Mouse (Mus musculus) cerebellum, adult 18-20 months (tissue): ENCODE measurements around the gene Hoxc12.

Source experiments
- DNase-seq, 2 experiments: peaks; one replicate each; pipeline ENCODE4 v3.0.0; 2021

The Hoxc12 gene

DNA sequence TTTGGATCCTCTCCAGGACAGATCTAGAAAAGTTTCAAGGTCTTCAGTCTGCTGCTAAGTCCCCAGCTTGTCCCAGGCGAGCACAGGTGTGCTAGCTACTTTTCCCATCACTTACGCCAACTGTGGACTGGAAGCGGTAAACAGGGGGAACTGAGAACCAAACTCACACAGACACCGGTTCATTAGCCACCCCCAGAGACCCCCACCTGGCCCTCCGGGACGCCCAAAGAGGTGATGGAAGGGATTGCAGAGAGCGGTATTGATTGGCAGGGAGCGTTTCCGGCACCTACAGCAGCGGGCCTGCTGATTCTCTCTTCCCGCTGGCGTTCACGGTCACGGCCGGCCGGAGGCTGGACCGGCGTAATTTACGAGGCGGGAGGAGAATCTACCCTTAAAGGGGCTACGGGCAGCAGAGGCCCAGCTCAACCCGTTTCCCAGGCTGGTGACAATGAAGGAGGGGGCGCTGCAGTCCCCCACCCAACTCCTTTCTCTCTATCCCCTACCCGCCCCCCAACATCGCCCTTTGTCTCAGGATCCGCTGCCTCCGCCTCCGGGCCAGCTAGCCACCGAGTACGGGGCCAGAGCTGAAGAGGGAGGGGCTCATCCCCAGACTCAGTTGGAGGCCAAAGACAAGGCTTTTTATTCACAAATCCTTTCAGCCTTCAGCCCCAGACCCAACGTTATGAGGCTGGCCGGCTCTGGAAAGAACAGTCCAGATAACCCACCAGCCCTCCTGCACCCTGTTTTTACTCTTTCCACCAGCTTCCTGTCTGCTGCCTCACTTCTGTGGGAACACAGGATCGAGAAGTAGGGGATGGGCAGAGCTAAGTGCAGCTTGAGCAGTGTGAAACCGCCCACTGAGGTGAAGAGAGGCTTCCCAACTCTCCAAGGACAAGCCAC lies 2.9 kb downstream of the Hoxc12 start:
- no peak for DNase-seq

- no peak for DNase-seq
Measured at GRCm38 (mm10) chr15:102942739-102943467, 6.3 kb downstream of the Hoxc12 start.

DNA sequence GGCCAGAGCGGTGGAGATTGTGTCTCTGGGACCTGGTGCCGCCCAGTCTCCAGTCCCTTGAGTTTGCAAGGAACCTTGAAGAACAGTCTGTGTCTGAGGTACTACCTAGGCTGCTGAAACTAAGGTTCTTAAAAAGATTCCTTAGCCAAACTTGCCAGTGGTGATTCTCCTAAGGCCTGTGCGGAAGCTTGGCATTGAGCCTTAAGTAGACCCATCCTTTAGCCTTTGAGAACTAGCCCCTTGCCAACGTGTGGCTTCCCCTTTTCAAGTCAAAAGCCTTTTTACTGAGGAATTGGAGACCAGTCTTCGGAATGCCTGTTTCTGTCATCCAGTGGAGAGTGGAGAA lies 6.9 kb downstream of the Hoxc12 start:
- no peak for DNase-seq

- no peak for DNase-seq
Measured at GRCm38 (mm10) chr15:102945185-102946077, 8.9 kb downstream of the Hoxc12 start.

GRCm38 (mm10) chr15:102947276-102947675 lies 10.7 kb downstream of the Hoxc12 start:
- DNase-seq, result no peak

GRCm38 (mm10) chr15:102948842-102949241 lies 12.3 kb downstream of the Hoxc12 start:
- no peak for DNase-seq

- DNase-seq, result no peak
Measured at GRCm38 (mm10) chr15:102949696-102950095, 13.1 kb downstream of the Hoxc12 start.

DNA sequence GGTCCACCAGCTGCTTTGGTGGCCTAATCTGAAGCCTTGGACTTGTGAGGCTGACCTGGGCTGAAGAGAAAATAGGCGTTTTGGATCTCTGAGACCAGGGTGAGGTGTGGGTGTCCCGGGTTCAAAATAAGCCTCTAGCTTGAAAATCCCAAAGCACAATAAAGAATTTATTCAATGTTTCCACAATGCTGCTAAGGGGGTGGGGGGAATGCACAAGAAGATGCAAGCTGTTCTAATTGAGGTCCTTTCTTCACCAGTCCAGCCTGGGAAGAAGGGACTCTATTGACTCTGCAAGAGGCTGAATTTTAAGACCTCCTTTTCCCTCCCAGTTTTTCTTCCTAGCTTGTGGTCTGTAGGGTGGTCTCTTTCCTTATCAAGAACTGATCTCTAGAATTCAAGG lies 14.3 kb downstream of the Hoxc12 start:
- DNase-seq, result no peak

GRCm38 (mm10) chr15:102953561-102953960 lies 17.0 kb downstream of the Hoxc12 start:
- no peak for DNase-seq

- no peak for DNase-seq
Measured at GRCm38 (mm10) chr15:102954192-102955006, 17.8 kb downstream of the Hoxc12 start, which contains the start of gene Hoxc11. Hoxc11 (plus strand) TSS chr15:102954427.

- DNase-seq, result no peak
Measured at GRCm38 (mm10) chr15:102955007-102955382, 18.4 kb downstream of the Hoxc12 start.

DNA sequence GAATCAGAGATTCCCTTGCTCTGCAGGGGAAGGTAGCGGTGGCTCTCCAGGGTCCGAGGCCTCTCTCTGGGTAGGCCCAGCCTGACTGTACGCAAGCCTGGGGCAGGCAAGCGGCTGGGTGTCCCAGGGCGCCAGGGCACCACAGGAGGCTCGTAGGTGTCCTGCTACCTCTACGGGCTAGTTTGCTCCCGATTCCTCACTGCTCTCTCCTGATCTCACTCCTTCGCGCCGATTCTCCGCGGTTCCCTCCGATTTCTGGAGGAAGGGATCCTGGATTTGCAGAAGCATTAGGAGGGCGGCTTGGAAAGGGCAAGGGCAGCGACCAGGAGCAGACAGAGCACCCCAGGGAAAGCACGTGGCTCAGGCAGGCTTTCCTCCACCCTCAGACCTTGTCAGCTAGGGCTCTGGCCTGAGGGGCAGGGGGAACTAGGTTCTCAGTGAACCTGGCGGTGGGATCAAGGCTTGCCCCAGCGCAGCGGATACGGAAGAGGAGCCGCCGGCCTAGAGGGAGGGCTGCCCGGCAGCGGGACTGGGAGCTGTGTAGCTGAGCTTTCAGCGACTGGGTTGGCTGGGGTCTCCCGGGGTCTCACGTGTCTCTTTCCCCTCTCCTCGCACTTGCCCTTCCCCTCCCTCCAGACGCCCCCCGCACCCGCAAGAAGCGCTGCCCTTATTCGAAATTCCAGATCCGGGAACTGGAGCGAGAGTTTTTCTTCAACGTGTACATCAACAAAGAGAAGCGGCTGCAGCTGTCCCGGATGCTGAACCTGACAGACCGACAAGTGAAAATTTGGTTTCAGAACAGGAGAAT lies 19.5 kb downstream of the Hoxc12 start:
- no peak for DNase-seq

- DNase-seq, result no peak
Measured at GRCm38 (mm10) chr15:102956906-102957305, 20.3 kb downstream of the Hoxc12 start.

- DNase-seq, result no peak
Measured at GRCm38 (mm10) chr15:102959663-102960191, 23.2 kb downstream of the Hoxc12 start.

DNA sequence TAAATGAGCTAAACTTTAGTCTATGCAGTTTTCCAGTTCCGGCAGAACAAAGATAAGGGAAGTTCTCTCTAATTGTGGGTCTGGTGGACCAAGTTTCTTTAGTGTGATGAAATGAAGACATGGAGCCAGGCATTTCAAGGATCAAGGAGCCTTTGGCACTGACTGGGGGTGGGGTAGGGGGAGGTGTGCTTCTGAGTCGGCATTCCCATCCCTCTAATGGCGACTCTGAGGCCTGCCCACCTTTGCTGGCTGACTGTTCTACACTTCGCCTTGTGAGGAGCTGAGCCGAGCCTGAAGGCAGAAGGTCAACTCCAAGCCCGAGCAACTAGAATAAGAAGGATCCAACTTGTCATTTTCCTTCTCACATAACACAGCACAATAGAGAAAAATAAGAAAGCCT lies 25.2 kb downstream of the Hoxc12 start:
- DNase-seq, result no peak

- DNase-seq, result no peak
Measured at GRCm38 (mm10) chr15:102962492-102962891, 25.9 kb downstream of the Hoxc12 start.

- no peak for DNase-seq
Measured at GRCm38 (mm10) chr15:102963259-102963658, 26.7 kb downstream of the Hoxc12 start.

DNA sequence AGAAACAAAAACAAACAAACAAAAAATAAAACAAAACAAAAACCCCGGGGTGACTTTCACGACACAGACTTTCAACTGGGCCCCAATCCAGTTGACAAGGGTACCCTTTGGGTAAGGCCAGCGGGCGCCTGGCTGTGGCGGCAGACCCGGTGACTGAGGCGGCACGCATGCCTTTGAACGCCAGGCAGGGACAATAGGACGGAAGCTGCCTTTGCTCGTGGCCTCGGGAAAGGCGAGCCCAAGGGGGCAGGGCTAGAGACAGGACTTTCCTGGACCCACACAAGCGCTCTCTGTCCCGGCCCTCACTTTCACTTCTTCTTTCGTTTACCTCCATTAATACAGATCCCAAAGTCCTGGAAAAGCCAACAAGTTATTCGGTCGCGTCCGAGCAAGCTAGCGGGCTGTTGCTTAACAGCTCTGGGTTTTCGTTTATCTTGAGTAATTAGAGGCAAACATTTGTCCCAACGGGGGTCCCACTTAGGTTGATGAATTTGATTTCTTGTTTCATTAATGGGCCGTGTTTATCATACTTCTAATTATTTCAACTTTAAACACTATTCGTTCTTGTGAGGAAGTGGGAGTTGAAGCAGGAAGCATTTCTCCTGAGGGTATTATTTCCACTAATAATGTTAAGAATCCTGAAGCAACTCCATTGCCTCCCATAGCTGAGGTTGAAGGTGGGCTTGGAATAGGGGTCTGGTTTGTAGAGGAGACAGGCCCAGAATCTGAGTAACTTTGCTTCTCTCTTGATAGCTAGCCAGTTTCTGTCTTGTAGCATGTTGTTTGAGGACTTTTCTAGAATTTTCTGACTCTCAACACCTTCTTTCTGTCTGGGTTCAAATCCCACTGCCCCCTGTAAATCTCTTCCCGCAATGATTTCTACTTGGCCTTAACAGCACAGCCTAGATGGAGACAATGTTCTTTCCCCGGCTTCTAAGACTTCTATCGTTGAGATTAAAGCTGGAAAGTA lies 27.4 kb downstream of the Hoxc12 start:
- no peak for DNase-seq

GRCm38 (mm10) chr15:102965003-102965891 lies 28.7 kb downstream of the Hoxc12 start:
- DNase-seq, result no peak
